Mouse (Mus musculus) liver, embryonic 14.5 days (tissue): ENCODE data around the gene Ggcx. TPM values are rescaled to one million over a fixed set of nuclear protein-coding genes. Genes with fewer than 3 reads are reported as not detected.

Source experiments
- ATAC-seq: fragments of 200-750 bp; cut with Nextera tagmentation; 2 replicates; pipeline ENCODE4 v1.8.0; 2017; ENCODE audit warnings: moderate number of reproducible peaks, mild to moderate bottlenecking, moderate library complexity; ENCODE audit not compliant: insufficient read depth
- DNase-seq, 3 experiments: peaks; one replicate each; pipeline ENCODE4 v3.0.0-alpha.2; 2012 to 2013; ENCODE audit warnings: low read depth in 3 of 3, low spot score in 3 of 3
- H3K27ac ChIP-seq: fragments of 300-500 bp; sonication (generic); 2 replicates; pipeline ENCODE4 v1.5.1; 2014; ENCODE audit warnings: moderate library complexity, mild to moderate bottlenecking, control low read depth, inconsistent platforms
- H3K27me3 ChIP-seq: fragments of 300-500 bp; sonication (generic); 2 replicates; pipeline ENCODE4 v1.6.1; 2014; ENCODE audit warnings: mild to moderate bottlenecking, low read length, moderate library complexity; ENCODE audit not compliant: control insufficient read depth, insufficient read depth
- H3K36me3 ChIP-seq: fragments of 300-500 bp; sonication (generic); replicated peaks from 2 replicates; pipeline ENCODE4 v1.6.1; 2014; ENCODE audit warnings: low read depth; ENCODE audit not compliant: control insufficient read depth, insufficient read depth
- H3K4me1 ChIP-seq, 2 experiments: fragments of 200-500 bp in 1 of 2; fragments of 300-500 bp in 1 of 2; sonication (generic) in 1 of 2; replicated peaks; 2 replicates each; pipeline ENCODE4 v1.6.1; 2012 to 2014; ENCODE audit warnings: antibody characterized with exemption in 1 of 2, inconsistent platforms in 1 of 2, low read length in 1 of 2; ENCODE audit not compliant: control insufficient read depth in 2 of 2, insufficient read depth in 2 of 2
- H3K4me2 ChIP-seq: fragments of 300-500 bp; sonication (generic); 2 replicates; pipeline ENCODE4 v1.6.1; 2014; ENCODE audit warnings: low read depth, mild to moderate bottlenecking, control low read depth, moderate library complexity
- H3K4me3 ChIP-seq, 2 experiments: fragments of 200-500 bp in 1 of 2; fragments of 300-500 bp in 1 of 2; sonication (generic) in 1 of 2; 2 replicates each; pipeline ENCODE4 v1.5.1; 2012 to 2014; ENCODE audit warnings: low read depth in 2 of 2, low read length in 2 of 2, mild to moderate bottlenecking in 2 of 2, control low read depth in 1 of 2, inconsistent platforms in 1 of 2, moderate library complexity in 1 of 2; ENCODE audit not compliant: insufficient read depth in 1 of 2
- H3K9ac ChIP-seq: fragments of 300-500 bp; sonication (generic); replicated peaks from 2 replicates; pipeline ENCODE4 v1.6.1; 2014; ENCODE audit warnings: mild to moderate bottlenecking, control low read depth, moderate library complexity
- H3K9me3 ChIP-seq: fragments of 300-500 bp; sonication (generic); 2 replicates; pipeline ENCODE4 v1.6.1; 2016; ENCODE audit warnings: low read length, mixed read lengths; ENCODE audit not compliant: control insufficient read depth
- CTCF ChIP-seq: IDR thresholded peaks from 2 replicates; pipeline ENCODE4 v1.5.1; 2016; ENCODE audit warnings: antibody characterized with exemption, low read depth, control low read depth
- EP300 ChIP-seq: IDR thresholded peaks from 2 replicates; pipeline ENCODE4 v1.6.1; 2016; ENCODE audit warnings: antibody characterized with exemption, low read depth
- WGBS: fragments of 180-500 bp; shearing (Covaris S2); extraction: QIAGEN DNeasy Blood & Tissue Kit; methylation state at CpG from one replicate; pipeline ENCODE4 v1.1.7; 2014; ENCODE audit not compliant: insufficient replicate concordance; 5-methylcytosine and 5-hydroxymethylcytosine counted together
- polyA plus RNA-seq, 2 experiments: library from polyadenylated mRNA; depleted of rRNA in 1 of 2; stranded (reverse) in 1 of 2; unstranded in 1 of 2; fragments of >200 nt; fragmentation: Nextera tagmentation in 1 of 2; extraction: Ambion mirVana in 1 of 2; gene quantifications; 2 replicates each; pipeline versions ENCODE4 v1.2.1 to v1.2.3; 2012 to 2014

The Ggcx gene
- 10.9 and 11.3 TPM in 2 replicates for polyA plus RNA-seq (2012; rRNA removed)
- 5.7 and 6.5 TPM in 2 replicates for polyA plus RNA-seq (2014; fragmentation: Nextera tagmentation; extraction: Ambion mirVana)

GRCm38 (mm10) chr6:72414076-72414756 is at the start of gene Ggcx:
Gene Ggcx, plus strand, starts transcription at chr6:72414308.
- peak within 1 kb of the TSS; percentile 86 for H3K4me2 ChIP-seq
- peak within 1 kb of the TSS; percentile 65 to 84 for H3K4me3 ChIP-seq
- WGBS: under 1% methylated on average over 33 of the region's 33 CpGs
- no peaks in the 10 kb centered on the region for H3K27me3 ChIP-seq
- no peaks in the 10 kb centered on the region for H3K9me3 ChIP-seq
- no peaks in the 10 kb centered on the region; the same call in none of the 2 replicates for H3K36me3 ChIP-seq
- peaks cover 17 to 26% of the 10 kb centered on the region in 2 experiments for H3K4me1 ChIP-seq
- peak; percentile 83 for ATAC-seq
- peak within 1 kb of the TSS; percentile 45 for H3K27ac ChIP-seq
- H3K9ac ChIP-seq: peak within 1 kb of the TSS; percentile 80
- peak; percentile 87 to 89 (median 87) for DNase-seq
- TF ChIP-seq EP300: no peak
- TF ChIP-seq CTCF: peak; percentile 17; the same call in 1 of the 2 replicates

- 52% methylated on average over 6 of the region's 6 CpGs for WGBS
- H3K9me3 ChIP-seq: no peaks in the 10 kb centered on the region
- no peak overlapping the region for H3K27ac ChIP-seq
- DNase-seq: no peak
- no peak overlapping the region for H3K4me3 ChIP-seq
- no peak for ATAC-seq
- H3K9ac ChIP-seq: no peak overlapping the region
- peaks cover 16% of the 10 kb centered on the region for H3K36me3 ChIP-seq
- TF ChIP-seq CTCF (no peak), EP300 (no peak)
- peaks cover 5 to 17% of the 10 kb centered on the region in 2 experiments for H3K4me1 ChIP-seq
- H3K27me3 ChIP-seq: no peaks in the 10 kb centered on the region
- no peak overlapping the region for H3K4me2 ChIP-seq
Measured at GRCm38 (mm10) chr6:72364985-72365384, 49.1 kb upstream of the Ggcx start.

GRCm38 (mm10) chr6:72366304-72366703 is 47.8 kb upstream of the Ggcx start:
- Histone ChIP-seq H3K36me3 (peaks cover 9% of the 10 kb centered on the region; the same call in 1 of the 2 replicates), H3K4me2 (no peak overlapping the region), H3K27me3 (no peaks in the 10 kb centered on the region), H3K4me3 (no peak overlapping the region), H3K9ac (no peak overlapping the region), H3K27ac (no peak overlapping the region), H3K4me1 (peaks cover 2 to 16% of the 10 kb centered on the region in 2 experiments; a peak in 3 of 4 replicates), H3K9me3 (no peaks in the 10 kb centered on the region)
- no peak for TF ChIP-seq EP300
- TF ChIP-seq CTCF: no peak
- 58% methylated on average over 3 of the region's 3 CpGs for WGBS
- ATAC-seq (no peak), DNase-seq (no peak)

- no peak for DNase-seq
Measured at GRCm38 (mm10) chr6:72366844-72367443, 47.2 kb upstream of the Ggcx start, which contains the start of gene Rnf181. Gene Rnf181, minus strand, starts transcription at chr6:72366956.

GRCm38 (mm10) chr6:72367460-72367974 is 46.6 kb upstream of the Ggcx start:
- H3K27ac ChIP-seq: no peak overlapping the region
- DNase-seq (no peak), ATAC-seq (no peak)
- H3K4me3 ChIP-seq: no peak overlapping the region
- peaks cover 0 to 19% of the 10 kb centered on the region in 2 experiments; a peak in 2 of 4 replicates for H3K4me1 ChIP-seq
- no peaks in the 10 kb centered on the region for H3K9me3 ChIP-seq
- H3K9ac ChIP-seq: no peak overlapping the region
- H3K36me3 ChIP-seq: peaks cover 9% of the 10 kb centered on the region; the same call in 1 of the 2 replicates
- no peak overlapping the region for H3K4me2 ChIP-seq
- TF ChIP-seq EP300 (no peak), CTCF (no peak)
- WGBS: 71% methylated on average over 4 of the region's 4 CpGs
- no peaks in the 10 kb centered on the region for H3K27me3 ChIP-seq

More at GRCm38 (mm10) chr6:72366844-72367443, 47.2 kb upstream of the Ggcx start, which contains the start of gene Rnf181:
- Histone ChIP-seq H3K36me3 (peaks cover 9% of the 10 kb centered on the region; the same call in 1 of the 2 replicates), H3K9me3 (no peaks in the 10 kb centered on the region), H3K9ac (no peak within 1 kb of the TSS), H3K4me1 (peaks cover 0 to 15% of the 10 kb centered on the region in 2 experiments; a peak in 2 of 4 replicates), H3K4me3 (no peak within 1 kb of the TSS), H3K27ac (no peak within 1 kb of the TSS), H3K27me3 (no peaks in the 10 kb centered on the region), H3K4me2 (no peak within 1 kb of the TSS)
- TF ChIP-seq EP300 (no peak), CTCF (no peak)
- no peak for ATAC-seq
- 57% methylated on average over 4 of the region's 4 CpGs for WGBS
